ENCODE assay signal across 23 mouse cellular contexts in the genomic region with DNA sequence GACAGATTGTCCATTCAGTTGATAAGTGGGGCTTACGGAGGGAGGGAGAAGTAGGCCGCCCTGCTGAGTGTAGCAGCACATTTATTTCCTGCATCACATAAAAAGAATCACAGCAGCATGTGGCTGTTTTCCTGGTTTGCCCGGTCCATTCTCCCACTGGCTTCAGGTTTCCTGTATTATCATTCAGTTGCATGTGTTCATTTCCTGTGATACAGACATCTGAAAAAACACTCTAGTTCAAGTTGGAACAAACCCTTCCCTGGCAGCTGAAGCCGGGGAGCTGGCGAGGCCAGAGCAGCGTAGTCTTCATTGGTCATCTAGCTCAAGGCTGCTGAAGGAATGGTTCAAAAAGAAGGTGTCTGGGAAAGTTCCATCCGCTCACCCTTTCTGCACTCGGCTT. TPM values are rescaled to one million over a fixed set of nuclear protein-coding genes. Genes with fewer than 3 reads are reported as not detected.
A peak's percentile ranks its signal among the peaks of the same experiment; 100 is the strongest.
DNase-seq lines count a peak whose midpoint lies in the region; ATAC-seq lines count a peak whose summit lies in the region.
"Had no signal": no experiment of that assay in that cellular context is flagged by ENCODE, and none has a peak within 500 bp of the region (broad histone marks: within the 10 kb centered on the region; RNA-seq: fewer than 3 reads in every experiment).

No protein-coding gene starts in this region.

- H3K9ac ChIP-seq in heart, embryonic 13.5 days = no peak overlapping the region
- H3K9ac ChIP-seq in heart, embryonic 14.5 days (ENCODE audit: low read length) = no peak overlapping the region
- H3K9ac ChIP-seq in liver, embryonic 11.5 days (ENCODE audit: low read depth, low read length) = no peak overlapping the region
- H3K9ac ChIP-seq: forebrain, postnatal 0 days; limb, embryonic 13.5 days; midbrain, embryonic 12.5 days had no signal

- no peaks in the 10 kb centered on the region for H3K27me3 ChIP-seq in heart, embryonic 10.5 days (ENCODE audit: insufficient read depth, poor library complexity, severe bottlenecking)
- no peaks in the 10 kb centered on the region for H3K27me3 ChIP-seq in heart, embryonic 13.5 days (replicated peaks)
- H3K27me3 ChIP-seq in heart, embryonic 14.5 days (ENCODE audit: control insufficient read depth, insufficient read depth, low read length) = no peaks in the 10 kb centered on the region
- H3K27me3 ChIP-seq in liver, embryonic 11.5 days (replicated peaks; ENCODE audit: control insufficient read depth, insufficient read depth, low read length) = no peaks in the 10 kb centered on the region
- H3K27me3 ChIP-seq: limb, embryonic 13.5 days; midbrain, embryonic 12.5 days had no signal

- H3K9me3 ChIP-seq in heart, embryonic 10.5 days = no peaks in the 10 kb centered on the region
- H3K9me3 ChIP-seq in heart, embryonic 13.5 days = no peaks in the 10 kb centered on the region
- no peaks in the 10 kb centered on the region for H3K9me3 ChIP-seq in heart, embryonic 14.5 days (ENCODE audit: control insufficient read depth, low read length)
- no peaks in the 10 kb centered on the region for H3K9me3 ChIP-seq in liver, embryonic 11.5 days (ENCODE audit: control insufficient read depth, low read length)
- H3K9me3 ChIP-seq: forebrain, embryonic 10.5 days; hindbrain, embryonic 10.5 days; limb, embryonic 13.5 days; midbrain, embryonic 12.5 days had no signal

- DNase-seq in heart, adult 9 months (ENCODE audit: low spot score in 2 of 2) = peak; percentile 11 to 44
- no peak for DNase-seq in heart, embryonic 10.5 days (ENCODE audit: low spot score)
- DNase-seq in kidney, postnatal 14 days = peak; percentile 15
- no peak for DNase-seq in kidney, adult 9 months
- no peak for DNase-seq in liver, embryonic 11.5 days (ENCODE audit: low spot score)
- DNase-seq: cerebellum, adult 2 months; cerebellum, postnatal 36 days; forebrain, postnatal 0 days; layer of hippocampus, adult 9-11 months; retina, postnatal 1 day; right cerebral cortex, postnatal 4 days; thymus, adult 2 months had no signal

- peaks cover 16% of the 10 kb centered on the region; the same call in 1 of the 2 replicates for H3K36me3 ChIP-seq in heart, embryonic 10.5 days
- peaks cover 22% of the 10 kb centered on the region for H3K36me3 ChIP-seq in heart, embryonic 13.5 days
- 0 out of 2 replicates have a peak, but pooled peaks cover 12% of the 10 kb centered on the region for H3K36me3 ChIP-seq in heart, embryonic 14.5 days (ENCODE audit: control insufficient read depth, insufficient read depth, low read length)
- H3K36me3 ChIP-seq in liver, embryonic 11.5 days (ENCODE audit: control insufficient read depth, insufficient read depth, low read length) = peaks cover 9% of the 10 kb centered on the region; the same call in 1 of the 2 replicates

- ATAC-seq in heart, embryonic 13.5 days (ENCODE audit: extremely low read depth, insufficient number of reproducible peaks, low FRiP score, low TSS enrichment) = no peak
- 0 out of 2 replicates have a peak, but pooled peaks have one; percentile 36 for ATAC-seq in heart, embryonic 14.5 days (ENCODE audit: insufficient number of reproducible peaks, insufficient read depth, low FRiP score, low read depth)
- ATAC-seq in liver, embryonic 11.5 days (replicated peaks; ENCODE audit: low FRiP score) = no peak
- no peak for ATAC-seq in megakaryocyte, adult 5-6 weeks (ENCODE audit: poor library complexity, severe bottlenecking)
- ATAC-seq: forebrain, postnatal 0 days had no signal

- no peak overlapping the region for H3K4me3 ChIP-seq in heart, embryonic 10.5 days
- H3K4me3 ChIP-seq in heart, embryonic 13.5 days = no peak overlapping the region
- no peak overlapping the region for H3K4me3 ChIP-seq in heart, embryonic 14.5 days (ENCODE audit: control insufficient read depth in 1 of 2, insufficient read depth in 1 of 2, low read depth in 1 of 2, low read length in 2 of 2)
- no peak overlapping the region for H3K4me3 ChIP-seq in liver, embryonic 11.5 days (ENCODE audit: low read depth, low read length)
- H3K4me3 ChIP-seq: forebrain, embryonic 10.5 days; hindbrain, embryonic 10.5 days; limb, embryonic 13.5 days; midbrain, embryonic 12.5 days had no signal

- 73% methylated on average over 8 of the region's 8 CpGs for WGBS in heart, embryonic 10.5 days
- 61% methylated on average over 8 of the region's 8 CpGs for whole genome bisulfite sequencing in heart, embryonic 13.5 days
- 74% methylated on average over 8 of the region's 8 CpGs for WGBS in heart, embryonic 14.5 days
- WGBS in liver, embryonic 11.5 days = 85% methylated on average over 8 of the region's 8 CpGs

- H3K27ac ChIP-seq in heart, embryonic 10.5 days = no peak overlapping the region
- H3K27ac ChIP-seq in heart, embryonic 13.5 days (replicated peaks) = peak overlapping the region; percentile 62
- peak overlapping the region; percentile 49 to 50; a peak in 3 of 4 replicates for H3K27ac ChIP-seq in heart, embryonic 14.5 days (replicated peaks in 1 of 2; ENCODE audit: control insufficient read depth in 1 of 2, insufficient read depth in 1 of 2, low read depth in 2 of 2, low read length in 2 of 2)
- no peak overlapping the region for H3K27ac ChIP-seq in liver, embryonic 11.5 days (ENCODE audit: low read depth, low read length)
- H3K27ac ChIP-seq: forebrain, embryonic 10.5 days; hindbrain, embryonic 10.5 days; limb, embryonic 13.5 days; midbrain, embryonic 12.5 days had no signal

- H3K4me2 ChIP-seq in heart, embryonic 13.5 days = no peak overlapping the region
- H3K4me2 ChIP-seq in heart, embryonic 14.5 days (ENCODE audit: low read length) = no peak overlapping the region
- H3K4me2 ChIP-seq in liver, embryonic 11.5 days = no peak overlapping the region
- H3K4me2 ChIP-seq: limb, embryonic 13.5 days; midbrain, embryonic 12.5 days had no signal

- H3K4me1 ChIP-seq in heart, embryonic 10.5 days = peaks cover 17% of the 10 kb centered on the region
- H3K4me1 ChIP-seq in heart, embryonic 13.5 days = peaks cover 33% of the 10 kb centered on the region
- H3K4me1 ChIP-seq in heart, embryonic 14.5 days (ENCODE audit: control insufficient read depth in 2 of 2, insufficient read depth in 2 of 2, low read length in 2 of 2) = peaks cover 10 to 13% of the 10 kb centered on the region in 2 experiments
- H3K4me1 ChIP-seq in liver, embryonic 11.5 days (replicated peaks; ENCODE audit: control insufficient read depth, insufficient read depth, low read length) = no peaks in the 10 kb centered on the region

RNA-seq across cellular contexts. Expression of gene Tomm34, which starts 40.6 kb away (rescaled TPM):
- 58.7 and 65.0 TPM in 2 replicates for polyA plus RNA-seq in heart, embryonic 10.5 days (2016; fragmentation: Nextera tagmentation; extraction: Ambion mirVana)
- polyA plus RNA-seq in heart, embryonic 13.5 days (2015; fragmentation: Nextera tagmentation; extraction: Ambion mirVana) = 52.7 and 53.9 TPM in 2 replicates
- 55.5 and 60.7 TPM in 2 replicates for polyA plus RNA-seq in heart, embryonic 14.5 days (2014; fragmentation: Nextera tagmentation; extraction: Ambion mirVana)
- 57.1 and 58.0 TPM in 2 replicates for polyA plus RNA-seq in liver, embryonic 11.5 days (2014; fragmentation: Nextera tagmentation; extraction: Ambion mirVana)
- 45.3 and 49.1 TPM in 2 replicates for total RNA-seq in megakaryocyte, adult 5-6 weeks (2015)
- 48.3 and 49.8 TPM in 2 replicates for total RNA-seq in megakaryocyte, adult 5-6 weeks (2017)

RNA-seq across cellular contexts. Expression of gene Stk4, which starts 41.4 kb away (rescaled TPM):
- polyA plus RNA-seq in heart, embryonic 10.5 days (2016; fragmentation: Nextera tagmentation; extraction: Ambion mirVana) = 20.5 and 23.6 TPM in 2 replicates
- polyA plus RNA-seq in heart, embryonic 13.5 days (2015; fragmentation: Nextera tagmentation; extraction: Ambion mirVana) = 14.0 and 14.2 TPM in 2 replicates
- 14.9 and 19.5 TPM in 2 replicates for polyA plus RNA-seq in heart, embryonic 14.5 days (2014; fragmentation: Nextera tagmentation; extraction: Ambion mirVana)
- polyA plus RNA-seq in liver, embryonic 11.5 days (2014; fragmentation: Nextera tagmentation; extraction: Ambion mirVana) = 30.2 and 32.1 TPM in 2 replicates
- total RNA-seq in megakaryocyte, adult 5-6 weeks (2015) = 227 and 248 TPM in 2 replicates
- 185 and 193 TPM in 2 replicates for total RNA-seq in megakaryocyte, adult 5-6 weeks (2017)

RNA-seq across cellular contexts. Expression of gene Kcns1, which starts 59.4 kb away (rescaled TPM):
- not detected in 2 replicates for polyA plus RNA-seq in heart, embryonic 10.5 days (2016; fragmentation: Nextera tagmentation; extraction: Ambion mirVana)
- polyA plus RNA-seq in heart, embryonic 13.5 days (2015; fragmentation: Nextera tagmentation; extraction: Ambion mirVana) = 0.21 and 0.29 TPM in 2 replicates
- 0.22 and 0.28 TPM in 2 replicates for polyA plus RNA-seq in heart, embryonic 14.5 days (2014; fragmentation: Nextera tagmentation; extraction: Ambion mirVana)
- 0.06 TPM in 1 of 2 replicates, not detected in the other for polyA plus RNA-seq in liver, embryonic 11.5 days (2014; fragmentation: Nextera tagmentation; extraction: Ambion mirVana)
- not detected in 2 replicates for total RNA-seq in megakaryocyte, adult 5-6 weeks (2015)
- total RNA-seq in megakaryocyte, adult 5-6 weeks (2017) = not detected in 2 replicates
- total RNA-seq: adrenal gland, adult 18-20 months; monocyte, adult 5-6 weeks had no signal
- polyA plus RNA-seq: forebrain, embryonic 10.5 days; hindbrain, embryonic 10.5 days; kidney, embryonic 14.5 days; liver, embryonic 16.5 days had no signal

Comparison
In these comparisons a context has a peak if more than half of its experiments do, and no peak if none do; other contexts are left out.
1. DNase-seq: peak in heart, adult 9 months (2 of 2) and kidney, postnatal 14 days (single experiment); none in heart, embryonic 10.5 days (single experiment), kidney, adult 9 months (single experiment) and liver, embryonic 11.5 days (single experiment).
2. H3K27ac ChIP-seq: peak in heart, embryonic 13.5 days (single experiment) and heart, embryonic 14.5 days (2 of 2); none in heart, embryonic 10.5 days (single experiment) and liver, embryonic 11.5 days (single experiment).